Mouse (Mus musculus): ENCODE data around the gene Iqgap3.

Gene Iqgap3

GRCm38 (mm10) chr3:88097666-88098065 lies 15.9 kb downstream of the Iqgap3 start:
- DNase-seq (ENCODE audit: low spot score) = no peak

- DNase-seq (ENCODE audit: low spot score) = no peak
Observed at GRCm38 (mm10) chr3:88100251-88100650, 18.5 kb downstream of the Iqgap3 start.

GRCm38 (mm10) chr3:88101736-88102135 lies 20.0 kb downstream of the Iqgap3 start:
- no peak for DNase-seq (ENCODE audit: low spot score)

- no peak for DNase-seq (ENCODE audit: low spot score)
Observed at GRCm38 (mm10) chr3:88102196-88102595, 20.4 kb downstream of the Iqgap3 start.

GRCm38 (mm10) chr3:88102611-88103010 lies 20.8 kb downstream of the Iqgap3 start:
- DNase-seq (ENCODE audit: low spot score) = no peak

- no peak for DNase-seq (ENCODE audit: low spot score)
Observed at GRCm38 (mm10) chr3:88106126-88106525, 24.4 kb downstream of the Iqgap3 start.

GRCm38 (mm10) chr3:88109126-88109525 lies 27.4 kb downstream of the Iqgap3 start:
- DNase-seq (ENCODE audit: low spot score) = no peak

GRCm38 (mm10) chr3:88114396-88114795 lies 32.6 kb downstream of the Iqgap3 start:
- DNase-seq (ENCODE audit: low spot score) = no peak

GRCm38 (mm10) chr3:88120117-88120651 lies 38.4 kb downstream of the Iqgap3 start:
- peak; percentile 55 for DNase-seq (ENCODE audit: low spot score)

- DNase-seq (ENCODE audit: low spot score) = no peak
Observed at GRCm38 (mm10) chr3:88121164-88122131, 39.7 kb downstream of the Iqgap3 start.

GRCm38 (mm10) chr3:88125195-88125594 lies 43.4 kb downstream of the Iqgap3 start:
- peak; percentile 59 for DNase-seq (ENCODE audit: low spot score)

GRCm38 (mm10) chr3:88126181-88126580 lies 44.4 kb downstream of the Iqgap3 start:
- no peak for DNase-seq (ENCODE audit: low spot score)

GRCm38 (mm10) chr3:88127636-88128035 lies 45.9 kb downstream of the Iqgap3 start:
- no peak for DNase-seq (ENCODE audit: low spot score)

GRCm38 (mm10) chr3:88128056-88128455 lies 46.3 kb downstream of the Iqgap3 start:
- no peak for DNase-seq (ENCODE audit: low spot score)

- DNase-seq (ENCODE audit: low spot score) = no peak
Observed at GRCm38 (mm10) chr3:88129006-88129405, 47.2 kb downstream of the Iqgap3 start.

- no peak for DNase-seq (ENCODE audit: low spot score)
Observed at GRCm38 (mm10) chr3:88131071-88131470, 49.3 kb downstream of the Iqgap3 start.

GRCm38 (mm10) chr3:88132492-88132891 lies 50.7 kb downstream of the Iqgap3 start:
- DNase-seq (ENCODE audit: low spot score) = no peak

- DNase-seq (ENCODE audit: low spot score) = no peak
Observed at GRCm38 (mm10) chr3:88133187-88133771, 51.5 kb downstream of the Iqgap3 start.

- DNase-seq (ENCODE audit: low spot score) = no peak
Observed at GRCm38 (mm10) chr3:88136346-88136745, 54.6 kb downstream of the Iqgap3 start.

GRCm38 (mm10) chr3:88136945-88137494 lies 55.2 kb downstream of the Iqgap3 start:
- DNase-seq (ENCODE audit: low spot score) = no peak

- DNase-seq (ENCODE audit: low spot score) = no peak
Observed at GRCm38 (mm10) chr3:88137821-88138220, 56.0 kb downstream of the Iqgap3 start.

GRCm38 (mm10) chr3:88138336-88139242 lies 56.8 kb downstream of the Iqgap3 start:
- DNase-seq (ENCODE audit: low spot score) = peak; percentile 98
